Mouse (Mus musculus): ENCODE results near the gene Ifi203. TPM values are rescaled to one million over a fixed set of nuclear protein-coding genes. Genes with fewer than 3 reads are reported as not detected.

The Ifi203 gene
- polyA plus RNA-seq, 1 experiment, result 0.74 TPM

Other genes with a start within 250 kb of the Ifi203 start
- gene Ifi207, start 200.9 kb downstream of the Ifi203 start, polyA plus RNA-seq (2012; rRNA removed), result 0.81 and 0.88 TPM in 2 replicates
- 0.14 TPM in 1 of 2 replicates, not detected in the other for gene Ifi204, start 175.7 kb downstream of the Ifi203 start, polyA plus RNA-seq (2012; rRNA removed)
- gene Ifi211, start 29.6 kb downstream of the Ifi203 start, polyA plus RNA-seq (2012; rRNA removed), result 0.05 TPM in 1 of 2 replicates, not detected in the other
- gene Mndal, start 181 bp downstream of the Ifi203 start, polyA plus RNA-seq (2012; rRNA removed), result 0.13 and 0.35 TPM in 2 replicates
- not detected in 2 replicates for gene Ifi202b, start 40.1 kb upstream of the Ifi203 start, polyA plus RNA-seq (2012; rRNA removed)
- 0.11 and 0.14 TPM in 2 replicates for gene Ifi205, start 89.1 kb upstream of the Ifi203 start, polyA plus RNA-seq (2012; rRNA removed)
- gene Olfr433, start 98.0 kb upstream of the Ifi203 start, polyA plus RNA-seq (2012; rRNA removed), result not detected in 2 replicates
- not detected in 2 replicates for gene Olfr432, start 106.5 kb upstream of the Ifi203 start, polyA plus RNA-seq (2012; rRNA removed)
- not detected in 2 replicates for gene Olfr430, start 123.9 kb upstream of the Ifi203 start, polyA plus RNA-seq (2012; rRNA removed)
- gene Olfr429, start 141.7 kb upstream of the Ifi203 start, polyA plus RNA-seq (2012; rRNA removed), result not detected in 2 replicates
- not detected in 2 replicates for gene Olfr427, start 154.2 kb upstream of the Ifi203 start, polyA plus RNA-seq (2012; rRNA removed)
- gene Olfr231, start 178.5 kb upstream of the Ifi203 start, polyA plus RNA-seq (2012; rRNA removed), result 0.12 TPM in 1 of 2 replicates, not detected in the other
- gene Olfr424, start 188.8 kb upstream of the Ifi203 start, polyA plus RNA-seq (2012; rRNA removed), result not detected in 2 replicates
- not detected in 2 replicates for gene Olfr420, start 213.0 kb upstream of the Ifi203 start, polyA plus RNA-seq (2012; rRNA removed)
- 4.4 and 5.2 TPM in 2 replicates for gene Spta1, start 230.1 kb upstream of the Ifi203 start, polyA plus RNA-seq (2012; rRNA removed)

Measured in testis, adult 2 months (tissue).